Mouse (Mus musculus) E14TG2a.4 (cell line): ENCODE results near the gene Spata13.

ENCODE experiments used
- CTCF ChIP-seq: conservative IDR thresholded peaks from 2 replicates; pipeline ENCODE4 v1.5.1; 2014; ENCODE audit warnings: low read length
- NANOG ChIP-seq: IDR thresholded peaks from 2 replicates; pipeline ENCODE4 v1.6.1; 2014; ENCODE audit warnings: borderline replicate concordance, low read length, mixed read lengths

DNA sequence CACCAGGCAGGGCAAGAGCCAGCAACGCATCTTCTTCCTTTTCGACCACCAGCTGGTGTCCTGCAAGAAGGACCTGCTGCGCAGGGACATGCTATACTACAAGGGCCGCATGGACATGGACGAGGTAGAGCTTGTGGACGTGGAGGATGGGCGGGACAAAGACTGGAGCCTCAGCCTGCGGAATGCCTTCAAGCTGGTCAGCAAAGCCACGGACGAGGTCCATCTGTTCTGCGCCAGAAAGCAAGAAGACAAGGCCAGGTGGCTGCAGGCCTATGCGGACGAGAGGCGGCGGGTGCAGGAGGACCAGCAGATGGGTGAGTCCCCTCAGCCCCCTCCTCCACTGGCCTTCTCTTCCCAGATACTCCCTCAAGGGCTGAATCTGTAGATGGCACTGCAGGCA lies 122.5 kb downstream of the Spata13 start:
- no peak for TF ChIP-seq CTCF
- no peak for TF ChIP-seq NANOG
